Mouse (Mus musculus) forebrain, embryonic 12.5 days (tissue): ENCODE measurements around the gene Tenm3. TPM values are rescaled to one million over a fixed set of nuclear protein-coding genes. Genes with fewer than 3 reads are reported as not detected.

ENCODE experiments used
- ATAC-seq: fragments of 200-750 bp; cut with Nextera tagmentation; 2 replicates; pipeline ENCODE4 v1.8.0; 2017; ENCODE audit warnings: moderate TSS enrichment; ENCODE audit not compliant: low FRiP score
- H3K27ac ChIP-seq: fragments of 300-500 bp; sonication (generic); 2 replicates; pipeline ENCODE4 v1.5.1; 2016; ENCODE audit warnings: mild to moderate bottlenecking
- H3K27me3 ChIP-seq: fragments of 300-500 bp; sonication (generic); 2 replicates; pipeline ENCODE4 v1.6.1; 2016; ENCODE audit warnings: mild to moderate bottlenecking
- H3K36me3 ChIP-seq: fragments of 300-500 bp; sonication (generic); replicated peaks from 2 replicates; pipeline ENCODE4 v1.6.1; 2016; ENCODE audit warnings: mild to moderate bottlenecking
- H3K4me1 ChIP-seq: fragments of 300-500 bp; sonication (generic); 2 replicates; pipeline ENCODE4 v1.6.1; 2016
- H3K4me2 ChIP-seq: fragments of 300-500 bp; sonication (generic); 2 replicates; pipeline ENCODE4 v1.6.1; 2016; ENCODE audit warnings: mild to moderate bottlenecking, moderate library complexity
- H3K4me3 ChIP-seq: fragments of 300-500 bp; sonication (generic); replicated peaks from 2 replicates; pipeline ENCODE4 v1.5.1; 2016; ENCODE audit warnings: mild to moderate bottlenecking
- H3K9ac ChIP-seq: fragments of 300-500 bp; sonication (generic); 2 replicates; pipeline ENCODE4 v1.6.1; 2016; ENCODE audit warnings: mild to moderate bottlenecking
- H3K9me3 ChIP-seq: fragments of 300-500 bp; sonication (generic); 2 replicates; pipeline ENCODE4 v1.6.1; 2016
- WGBS: fragments of 180-500 bp; shearing (Covaris S2); methylation state at CpG from one replicate; pipeline ENCODE4 v1.1.7; 2016; 5-methylcytosine and 5-hydroxymethylcytosine counted together
- polyA plus RNA-seq: library from polyadenylated mRNA; unstranded; fragments of >200 nt; fragmentation: Nextera tagmentation; extraction: Ambion mirVana; gene quantifications from 2 replicates; pipeline ENCODE4 v1.2.1, GENCODE M21; 2016

The Tenm3 gene
- polyA plus RNA-seq, 1 experiment from 2014 or later, result 42.0 TPM

DNA sequence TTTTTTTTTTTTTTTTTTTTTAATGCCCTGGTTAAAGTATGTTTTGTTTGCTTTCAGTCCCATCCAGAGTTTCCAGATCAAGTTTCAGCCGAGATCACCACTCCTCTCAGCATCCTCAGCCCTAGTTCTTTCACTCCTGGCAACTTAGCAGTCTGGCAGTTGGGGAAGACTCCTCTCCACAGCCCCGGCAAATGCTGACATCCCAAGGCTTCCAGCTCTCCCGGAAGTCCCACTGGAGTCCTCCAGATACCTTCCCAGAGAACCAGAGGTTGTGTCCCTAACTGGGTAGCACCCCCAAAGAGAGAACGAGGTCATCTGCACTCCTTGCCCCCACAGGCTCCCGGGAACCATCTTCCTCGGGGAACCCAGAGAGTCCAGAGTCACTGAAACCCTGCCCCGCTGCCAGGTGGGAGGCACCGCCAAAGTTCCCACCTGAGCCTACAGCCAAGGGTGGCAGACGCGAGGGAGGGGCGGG lies 1.2 kb downstream of the Tenm3 start:
- Histone ChIP-seq H3K36me3 (no peaks in the 10 kb centered on the region), H3K4me3 (peak overlapping the region; percentile 78), H3K27me3 (peaks cover 43% of the 10 kb centered on the region), H3K27ac (peak overlapping the region; percentile 85), H3K4me1 (peaks cover 39% of the 10 kb centered on the region), H3K9me3 (no peaks in the 10 kb centered on the region), H3K4me2 (peak overlapping the region; percentile 82), H3K9ac (peak overlapping the region; percentile 81)
- WGBS, result 1% methylated on average over 11 of the region's 11 CpGs
- peak; percentile 2; the same call in 1 of the 2 replicates for ATAC-seq

DNA sequence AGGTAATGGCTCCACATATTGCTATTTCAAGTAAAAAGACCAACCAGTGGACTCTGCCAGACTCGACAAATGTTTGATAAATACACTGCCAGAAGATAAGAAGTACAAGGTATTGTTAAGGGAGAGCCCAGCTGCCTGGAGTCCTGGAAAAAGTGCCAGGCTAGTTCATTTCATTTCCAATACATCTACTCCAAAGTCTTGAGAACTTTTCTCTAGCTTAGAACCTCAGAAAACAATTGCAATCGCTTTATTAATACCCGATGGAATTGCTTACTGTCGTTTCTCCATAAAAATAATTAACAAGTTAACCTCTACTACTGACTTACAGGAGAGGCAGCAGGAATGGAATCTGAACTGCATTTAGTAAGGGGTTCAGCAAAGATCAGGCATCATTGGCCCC lies 1.7 kb downstream of the Tenm3 start:
- no peak for ATAC-seq
- 6% methylated on average over 4 of the region's 4 CpGs for WGBS

DNA sequence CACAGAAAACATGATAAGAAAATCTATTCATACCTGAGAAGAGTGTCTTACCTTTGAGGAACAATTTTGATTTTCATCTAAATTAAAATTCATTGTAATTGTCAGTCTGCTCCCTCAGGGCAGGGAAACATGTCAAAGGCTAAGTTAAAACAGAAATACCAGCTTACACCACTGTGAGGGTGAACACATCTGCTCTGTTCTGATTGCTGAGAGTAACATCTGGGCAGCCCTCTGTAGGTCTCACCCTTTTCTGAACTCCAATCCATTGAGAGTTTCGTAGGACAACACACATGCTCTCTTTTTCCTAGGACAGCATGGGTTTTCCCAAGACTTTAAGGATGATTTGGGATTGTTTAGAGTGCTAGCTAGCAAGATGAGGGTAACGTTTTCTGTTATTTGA lies 8.0 kb downstream of the Tenm3 start:
- WGBS, result 71% methylated on average over 2 of the region's 2 CpGs
- no peak overlapping the region for H3K4me2 ChIP-seq
- H3K9me3 ChIP-seq, result no peaks in the 10 kb centered on the region
- peaks cover 6% of the 10 kb centered on the region; the same call in 1 of the 2 replicates for H3K27me3 ChIP-seq
- no peaks in the 10 kb centered on the region for H3K36me3 ChIP-seq
- no peak for ATAC-seq
- H3K9ac ChIP-seq, result no peak overlapping the region
- no peak overlapping the region for H3K4me3 ChIP-seq
- H3K27ac ChIP-seq, result no peak overlapping the region
- peaks cover 5% of the 10 kb centered on the region for H3K4me1 ChIP-seq

More for the DNA sequence above, 1.7 kb downstream of the Tenm3 start:
- Histone ChIP-seq H3K4me1 (peaks cover 35% of the 10 kb centered on the region), H3K9ac (0 out of 2 replicates have a peak overlapping the region, but pooled peaks have one; percentile 81), H3K27me3 (peaks cover 37% of the 10 kb centered on the region), H3K4me2 (peak overlapping the region; percentile 82), H3K36me3 (no peaks in the 10 kb centered on the region), H3K27ac (0 out of 2 replicates have a peak overlapping the region, but pooled peaks have one; percentile 85), H3K9me3 (no peaks in the 10 kb centered on the region), H3K4me3 (peak overlapping the region; percentile 78)

DNA sequence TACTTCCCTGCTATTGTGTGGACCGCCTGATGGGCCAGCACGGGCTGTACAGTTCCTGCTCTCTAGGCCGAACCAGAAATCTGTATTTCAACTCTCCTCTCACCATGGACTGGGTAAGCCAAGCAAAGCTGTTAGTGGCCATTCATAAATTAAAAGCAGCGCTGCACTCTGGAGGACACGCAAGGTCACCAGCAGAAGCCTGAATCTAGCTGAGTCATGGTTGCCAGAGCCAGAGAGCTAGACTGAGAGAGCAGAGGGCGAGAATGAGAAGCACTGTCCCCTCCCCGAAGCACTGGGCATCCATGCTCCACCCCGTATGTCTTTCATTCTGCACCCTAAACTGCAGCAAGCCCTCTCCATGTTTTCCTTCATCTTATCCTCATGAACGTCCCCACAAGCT lies 16.3 kb downstream of the Tenm3 start:
- H3K4me1 ChIP-seq, result peaks cover 5% of the 10 kb centered on the region; the same call in 1 of the 2 replicates
- H3K4me3 ChIP-seq, result no peak overlapping the region
- no peaks in the 10 kb centered on the region for H3K9me3 ChIP-seq
- no peak overlapping the region for H3K4me2 ChIP-seq
- no peak for ATAC-seq
- no peaks in the 10 kb centered on the region for H3K27me3 ChIP-seq
- no peak overlapping the region for H3K27ac ChIP-seq
- 61% methylated on average over 9 of the region's 9 CpGs for WGBS
- H3K9ac ChIP-seq, result no peak overlapping the region
- H3K36me3 ChIP-seq, result no peaks in the 10 kb centered on the region

- Histone ChIP-seq H3K27me3 (no peaks in the 10 kb centered on the region), H3K27ac (no peak overlapping the region), H3K4me3 (no peak overlapping the region), H3K36me3 (no peaks in the 10 kb centered on the region), H3K4me1 (peaks cover 5% of the 10 kb centered on the region; the same call in 1 of the 2 replicates), H3K9me3 (no peaks in the 10 kb centered on the region), H3K9ac (no peak overlapping the region), H3K4me2 (no peak overlapping the region)
- ATAC-seq, result no peak
- WGBS, result 94% methylated on average over 7 of the region's 7 CpGs
Measured at GRCm38 (mm10) chr8:48825666-48826065, 18.1 kb downstream of the Tenm3 start.

DNA sequence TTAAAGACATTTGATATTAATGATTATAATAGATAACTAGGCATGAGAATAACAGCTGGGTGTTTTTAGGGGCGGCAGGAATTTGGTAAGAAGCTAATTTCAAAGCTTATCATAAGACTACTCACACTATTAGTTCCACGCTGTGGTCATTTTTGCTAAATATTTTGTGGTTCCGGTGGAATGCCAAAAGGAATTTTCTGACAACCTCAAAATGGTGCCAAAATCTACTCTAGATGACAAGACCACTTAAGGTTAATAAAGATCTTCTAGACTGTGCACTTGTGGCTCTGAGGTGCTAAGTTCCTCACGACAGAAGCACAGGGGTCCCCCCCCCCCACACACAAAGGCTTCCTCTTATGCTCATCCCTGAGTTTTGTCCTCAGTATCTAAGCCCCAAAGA lies 21.5 kb downstream of the Tenm3 start:
- no peak overlapping the region for H3K4me3 ChIP-seq
- no peak overlapping the region for H3K27ac ChIP-seq
- H3K9ac ChIP-seq, result no peak overlapping the region
- H3K9me3 ChIP-seq, result no peaks in the 10 kb centered on the region
- H3K27me3 ChIP-seq, result no peaks in the 10 kb centered on the region
- no peak for ATAC-seq
- no peak overlapping the region for H3K4me2 ChIP-seq
- no peaks in the 10 kb centered on the region for H3K36me3 ChIP-seq
- 87% methylated on average over 4 of the region's 4 CpGs for WGBS
- peaks cover 3% of the 10 kb centered on the region; the same call in 1 of the 2 replicates for H3K4me1 ChIP-seq

DNA sequence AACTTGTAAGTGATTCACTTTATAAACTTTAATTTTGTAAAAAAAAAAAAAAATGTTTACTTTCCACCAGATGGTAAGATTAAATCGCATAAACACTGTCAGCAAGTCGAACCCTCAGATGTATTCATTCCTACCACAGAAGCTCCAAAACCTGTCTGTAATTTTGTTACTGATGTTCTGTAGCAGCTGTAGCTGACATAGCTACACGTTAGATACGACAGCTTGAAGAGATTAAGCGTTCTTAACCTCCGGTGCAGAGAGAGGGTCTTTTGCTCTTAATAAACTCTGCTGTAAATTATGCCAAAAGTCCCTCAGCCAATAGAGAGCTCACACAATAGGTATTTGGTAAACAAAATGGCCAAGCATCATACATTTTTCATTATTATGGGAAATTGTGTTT lies 23.8 kb downstream of the Tenm3 start:
- Histone ChIP-seq H3K36me3 (no peaks in the 10 kb centered on the region), H3K4me2 (no peak overlapping the region), H3K4me3 (no peak overlapping the region), H3K27me3 (no peaks in the 10 kb centered on the region), H3K9me3 (no peaks in the 10 kb centered on the region), H3K4me1 (peaks cover 3% of the 10 kb centered on the region; the same call in 1 of the 2 replicates), H3K9ac (no peak overlapping the region), H3K27ac (no peak overlapping the region)
- ATAC-seq, result no peak
- WGBS, result 50% methylated on average over 6 of the region's 6 CpGs

DNA sequence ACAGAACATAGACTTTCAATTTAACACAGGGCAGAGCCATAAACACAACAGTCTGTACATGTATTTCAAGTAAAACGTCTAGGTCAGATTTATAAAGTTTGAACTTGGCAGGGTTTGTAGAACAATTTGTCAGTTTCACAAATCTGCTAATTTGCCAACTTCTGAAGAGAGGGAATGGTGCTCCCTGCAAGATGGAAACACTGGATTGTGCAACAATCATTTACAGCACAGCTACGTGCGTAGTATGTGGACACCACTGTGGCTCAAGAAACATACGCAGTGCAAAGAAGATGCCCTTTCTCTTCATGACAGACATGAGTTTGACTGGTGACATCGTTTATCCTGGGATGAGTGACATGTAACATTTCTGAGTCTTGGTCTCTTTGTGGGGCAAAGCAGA lies 24.4 kb downstream of the Tenm3 start:
- ATAC-seq, result no peak

GRCm38 (mm10) chr8:48816941-48817340 lies 26.8 kb downstream of the Tenm3 start:
- H3K4me1 ChIP-seq, result peaks cover 3% of the 10 kb centered on the region; the same call in 1 of the 2 replicates
- no peak overlapping the region for H3K4me3 ChIP-seq
- H3K9me3 ChIP-seq, result no peaks in the 10 kb centered on the region
- no peaks in the 10 kb centered on the region for H3K27me3 ChIP-seq
- H3K27ac ChIP-seq, result no peak overlapping the region
- ATAC-seq, result no peak
- H3K4me2 ChIP-seq, result no peak overlapping the region
- no peak overlapping the region for H3K9ac ChIP-seq
- H3K36me3 ChIP-seq, result no peaks in the 10 kb centered on the region
- 71% methylated on average over 13 of the region's 13 CpGs for WGBS

More for the DNA sequence above, 24.4 kb downstream of the Tenm3 start:
- Histone ChIP-seq H3K9me3 (no peaks in the 10 kb centered on the region), H3K4me1 (peaks cover 3% of the 10 kb centered on the region; the same call in 1 of the 2 replicates), H3K27ac (no peak overlapping the region), H3K36me3 (no peaks in the 10 kb centered on the region), H3K4me2 (no peak overlapping the region), H3K27me3 (no peaks in the 10 kb centered on the region), H3K9ac (no peak overlapping the region), H3K4me3 (no peak overlapping the region)
- 76% methylated on average over 5 of the region's 5 CpGs for WGBS

DNA sequence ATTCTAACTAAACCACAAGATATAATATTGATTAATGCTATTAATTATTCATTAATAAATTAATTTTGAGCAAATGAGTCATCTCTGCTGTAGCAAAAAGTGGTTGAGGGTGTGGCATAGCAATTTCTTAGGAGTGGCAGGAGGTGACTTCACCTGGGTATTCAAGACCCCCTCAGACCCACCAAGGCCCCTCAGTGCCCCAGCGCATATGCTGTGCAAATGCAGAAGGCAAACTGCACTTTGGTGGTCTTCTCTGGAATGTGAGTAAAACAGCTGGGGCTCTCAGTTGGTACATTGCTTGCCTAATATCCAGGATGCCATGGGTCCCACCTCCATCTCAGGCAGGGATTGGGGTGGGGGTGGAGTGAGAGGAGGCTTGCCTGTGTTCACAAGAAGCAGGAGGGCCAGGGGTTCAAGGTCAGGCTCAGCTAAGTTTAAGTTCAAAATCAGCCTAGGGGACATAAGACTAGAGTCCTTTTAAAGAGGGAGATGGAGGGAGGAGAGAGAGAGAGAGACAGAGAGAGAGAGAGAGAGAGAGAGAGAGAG lies 31.5 kb downstream of the Tenm3 start:
- Histone ChIP-seq H3K4me2 (no peak overlapping the region), H3K9ac (no peak overlapping the region), H3K4me3 (no peak overlapping the region), H3K36me3 (no peaks in the 10 kb centered on the region), H3K4me1 (peaks cover 17% of the 10 kb centered on the region), H3K27ac (no peak overlapping the region), H3K27me3 (no peaks in the 10 kb centered on the region), H3K9me3 (no peaks in the 10 kb centered on the region)
- 91% methylated on average over 1 of the region's 1 CpGs for WGBS
- no peak for ATAC-seq

DNA sequence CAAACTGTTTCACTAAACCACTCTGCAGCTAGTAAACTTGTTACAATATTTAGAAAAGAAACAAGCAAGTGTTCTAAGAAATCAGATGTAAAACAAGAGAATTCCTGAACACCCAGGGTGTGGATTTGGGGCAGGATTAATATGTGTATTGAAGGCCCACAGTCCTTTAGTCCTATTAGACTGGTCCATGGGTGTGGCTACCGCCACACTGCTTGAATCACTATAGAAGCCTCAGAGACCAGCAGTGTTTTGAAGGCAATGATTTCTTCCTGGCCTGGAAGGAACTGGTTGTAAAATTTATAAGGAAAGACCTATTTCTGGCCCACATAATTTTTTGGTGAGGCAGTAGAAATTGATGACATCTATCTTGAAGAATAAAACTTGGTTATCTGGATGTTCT lies 33.1 kb downstream of the Tenm3 start:
- H3K9ac ChIP-seq, result no peak overlapping the region

GRCm38 (mm10) chr8:48809104-48809503 lies 34.6 kb downstream of the Tenm3 start:
- peaks cover 18% of the 10 kb centered on the region for H3K4me1 ChIP-seq
- no peak overlapping the region for H3K9ac ChIP-seq
- H3K4me3 ChIP-seq, result no peak overlapping the region
- H3K9me3 ChIP-seq, result no peaks in the 10 kb centered on the region
- H3K36me3 ChIP-seq, result no peaks in the 10 kb centered on the region
- H3K4me2 ChIP-seq, result no peak overlapping the region
- H3K27me3 ChIP-seq, result no peaks in the 10 kb centered on the region
- 31% methylated on average over 3 of the region's 3 CpGs for WGBS
- no peak overlapping the region for H3K27ac ChIP-seq
- no peak for ATAC-seq

More for the DNA sequence above, 33.1 kb downstream of the Tenm3 start:
- Histone ChIP-seq H3K9me3 (no peaks in the 10 kb centered on the region), H3K4me3 (no peak overlapping the region), H3K4me1 (peaks cover 18% of the 10 kb centered on the region), H3K36me3 (no peaks in the 10 kb centered on the region), H3K27ac (no peak overlapping the region), H3K4me2 (no peak overlapping the region), H3K27me3 (no peaks in the 10 kb centered on the region)
- no peak for ATAC-seq
- WGBS, result 12% methylated on average over 1 of the region's 1 CpGs

DNA sequence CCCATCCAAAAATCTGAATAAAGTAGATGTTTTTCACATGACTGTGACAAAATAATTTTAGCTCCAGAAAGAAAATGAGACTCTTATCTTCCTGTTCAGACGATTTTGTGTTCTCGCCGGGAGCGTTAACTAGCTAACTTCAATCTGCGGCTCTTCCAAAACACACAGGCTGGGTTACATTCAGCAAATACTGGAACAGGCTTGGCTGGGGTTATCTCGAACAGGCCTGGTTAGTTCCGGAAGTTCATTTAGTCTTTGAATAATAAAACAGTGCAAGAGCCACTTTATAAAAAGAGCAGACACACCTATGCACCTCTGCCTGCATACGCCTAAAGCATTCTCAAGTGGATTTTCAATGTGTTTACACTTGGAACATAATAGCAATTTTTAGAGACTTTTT lies 40.7 kb downstream of the Tenm3 start:
- Histone ChIP-seq H3K27me3 (no peaks in the 10 kb centered on the region), H3K9ac (no peak overlapping the region), H3K9me3 (no peaks in the 10 kb centered on the region), H3K4me2 (no peak overlapping the region), H3K36me3 (no peaks in the 10 kb centered on the region), H3K4me1 (peaks cover 9% of the 10 kb centered on the region), H3K4me3 (no peak overlapping the region), H3K27ac (no peak overlapping the region)
- 91% methylated on average over 8 of the region's 8 CpGs for WGBS
- ATAC-seq, result no peak
